ENCODE assay signal across 8 mouse cellular contexts in the genomic region with DNA sequence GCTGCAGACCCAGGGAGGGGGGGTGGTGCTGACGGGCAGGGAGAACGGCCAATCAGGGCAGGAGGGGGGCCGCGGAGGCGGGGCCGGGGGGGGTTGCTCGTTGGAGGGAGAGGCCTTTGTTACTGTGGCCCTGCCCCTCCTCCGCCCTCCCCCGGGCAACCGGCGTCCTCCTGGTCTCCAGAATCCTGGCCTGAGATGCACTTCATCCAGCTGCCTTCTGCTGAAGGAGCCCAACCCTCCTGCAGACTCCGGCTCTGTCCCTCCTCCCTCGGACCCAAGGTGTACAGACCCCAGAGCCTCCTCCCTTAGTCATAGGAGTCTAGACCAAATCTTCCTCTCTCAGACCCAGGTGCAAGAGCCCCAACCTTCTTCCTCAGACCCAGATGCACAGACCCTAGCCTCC. TPM values are rescaled to one million over a fixed set of nuclear protein-coding genes. Genes with fewer than 3 reads are reported as not detected.
DNase-seq lines count a peak whose midpoint lies in the region; ATAC-seq and TF ChIP-seq lines count a peak whose summit lies in the region.

No protein-coding gene starts in this region.

- DNase-seq in 3T3-L1 (ENCODE audit: low read depth, low spot score) (peak; percentile 48), NIH3T3 (ENCODE audit: low read depth) (peak; percentile 94)
- DNase-seq in embryo, embryonic 11 days: peak; percentile 84
- peak; percentile 23 to 30 for DNase-seq in heart, adult 2 months
- peak; percentile 58 to 75 for DNase-seq in layer of hippocampus, adult 18-20 months (ENCODE audit: low spot score in 2 of 2)
- DNase-seq in midbrain, embryonic 10.5 days (ENCODE audit: low spot score): peak; percentile 87
- peak; percentile 54 for DNase-seq in stomach, postnatal 0 days (ENCODE audit: low spot score)

- intact Hi-C loops in heart, adult 2 months (cut with DNase I): no loop called here

- peaks cover 3% of the 10 kb centered on the region; the same call in 1 of the 2 replicates for H3K27me3 ChIP-seq in heart, adult 2 months (ENCODE audit: control insufficient read depth, insufficient read depth, low read length)
- H3K27me3 ChIP-seq in midbrain, embryonic 10.5 days (ENCODE audit: low read depth, poor library complexity, severe bottlenecking): peaks cover 21% of the 10 kb centered on the region
- no peaks in the 10 kb centered on the region for H3K27me3 ChIP-seq in stomach, postnatal 0 days (ENCODE audit: control insufficient read depth, insufficient read depth, low read length)

- TF ChIP-seq CTCF in heart, adult 2 months (IDR thresholded peaks at IDR 0.05): no peak
- no peak for TF ChIP-seq CTCF in stomach, postnatal 0 days (IDR thresholded peaks at IDR 0.05; ENCODE audit: low read depth)

- TF ChIP-seq POLR2A in heart, adult 2 months (IDR thresholded peaks at IDR 0.05; ENCODE audit: insufficient read depth, low read depth, low read length): no peak

- ATAC-seq in stomach, postnatal 0 days (ENCODE audit: low FRiP score, low TSS enrichment): peak; percentile 60; the same call in 1 of the 2 replicates
- ATAC-seq in inflammation-experienced regulatory T-cells, adult 6 months: no peak

- H3K9me3 ChIP-seq in midbrain, embryonic 10.5 days (replicated peaks): no peaks in the 10 kb centered on the region
- no peaks in the 10 kb centered on the region for H3K9me3 ChIP-seq in stomach, postnatal 0 days (ENCODE audit: control insufficient read depth, low read length)

- no peak overlapping the region for H3K4me3 ChIP-seq in heart, adult 2 months
- H3K4me3 ChIP-seq in midbrain, embryonic 10.5 days: peak overlapping the region; percentile 79
- H3K4me3 ChIP-seq in stomach, postnatal 0 days (ENCODE audit: low read depth, low read length): peak overlapping the region; percentile 41

- no peaks in the 10 kb centered on the region for H3K36me3 ChIP-seq in heart, adult 2 months (ENCODE audit: control insufficient read depth, insufficient read depth, low read length)
- no peaks in the 10 kb centered on the region for H3K36me3 ChIP-seq in midbrain, embryonic 10.5 days
- H3K36me3 ChIP-seq in stomach, postnatal 0 days (ENCODE audit: control insufficient read depth, insufficient read depth, low read length): no peaks in the 10 kb centered on the region

- no peak overlapping the region for H3K9ac ChIP-seq in heart, adult 2 months (ENCODE audit: low read depth, low read length)
- H3K9ac ChIP-seq in stomach, postnatal 0 days (ENCODE audit: low read length): no peak overlapping the region; the same call in 1 of the 2 replicates

- 3% methylated on average over 9 of the region's 13 CpGs for WGBS in heart, adult 2 months
- WGBS in midbrain, embryonic 10.5 days: under 1% methylated on average over 13 of the region's 13 CpGs
- WGBS in stomach, postnatal 0 days: 0% methylated on average over 8 of the region's 13 CpGs

- peak overlapping the region; percentile 65 for H3K4me2 ChIP-seq in stomach, postnatal 0 days (replicated peaks; ENCODE audit: low read depth)

- no peaks in the 10 kb centered on the region for H3K4me1 ChIP-seq in heart, adult 2 months (ENCODE audit: control insufficient read depth, insufficient read depth, low read length)
- H3K4me1 ChIP-seq in midbrain, embryonic 10.5 days: peaks cover 29% of the 10 kb centered on the region
- no peaks in the 10 kb centered on the region for H3K4me1 ChIP-seq in stomach, postnatal 0 days (replicated peaks; ENCODE audit: control insufficient read depth, insufficient read depth)

- no peak overlapping the region for H3K27ac ChIP-seq in heart, adult 2 months
- peak overlapping the region; percentile 93 for H3K27ac ChIP-seq in midbrain, embryonic 10.5 days (replicated peaks)
- H3K27ac ChIP-seq in stomach, postnatal 0 days (replicated peaks): no peak overlapping the region

- TF ChIP-seq EP300 in heart, adult 2 months (IDR thresholded peaks at IDR 0.05; ENCODE audit: insufficient read depth, low read depth, low read length): no peak
- TF ChIP-seq EP300 in stomach, postnatal 0 days (optimal IDR thresholded peaks at IDR 0.05): no peak

- H3K79me2 ChIP-seq in heart, adult 2 months (replicated peaks; ENCODE audit: control insufficient read depth, insufficient read depth, low read length): no peaks in the 10 kb centered on the region

RNA-seq across cellular contexts. Expression of gene Iglon5, which starts 0.3 kb away (rescaled TPM):
- total RNA-seq in heart, adult 2 months (2021): under 1 TPM; 0.14 to 0.16 TPM
- polyA plus RNA-seq in heart, adult 2 months (2012; rRNA removed): 0.56 and 0.78 TPM in 2 replicates
- 10 to 100 TPM; 21.4 to 23.2 TPM for total RNA-seq in layer of hippocampus, adult 18-20 months (2021)
- 0.70 and 2.0 TPM in 2 replicates for polyA plus RNA-seq in midbrain, embryonic 10.5 days (2016; fragmentation: Nextera tagmentation; extraction: Ambion mirVana)
- 0.34 and 0.35 TPM in 2 replicates for polyA plus RNA-seq in stomach, postnatal 0 days (2015; fragmentation: Nextera tagmentation; extraction: Ambion mirVana)
- polyA plus RNA-seq in inflammation-experienced regulatory T-cells, adult 6 months (2017; shearing (Covaris generic)): under 1 TPM in 2 of 3 experiments, not detected in 1; 0.15 to 0.36 TPM

RNA-seq across cellular contexts. Expression of gene 4931406B18Rik, which starts 15.6 kb away (rescaled TPM):
- not detected for total RNA-seq in heart, adult 2 months (2021)
- polyA plus RNA-seq in heart, adult 2 months (2012; rRNA removed): not detected in 2 replicates
- not detected for total RNA-seq in layer of hippocampus, adult 18-20 months (2021)
- not detected in 2 replicates for polyA plus RNA-seq in midbrain, embryonic 10.5 days (2016; fragmentation: Nextera tagmentation; extraction: Ambion mirVana)
- 0.02 TPM in 1 of 2 replicates, not detected in the other for polyA plus RNA-seq in stomach, postnatal 0 days (2015; fragmentation: Nextera tagmentation; extraction: Ambion mirVana)
- polyA plus RNA-seq in inflammation-experienced regulatory T-cells, adult 6 months (2017; shearing (Covaris generic)): not detected

RNA-seq across cellular contexts. Expression of gene Vsig10l, which starts 27.2 kb away (rescaled TPM):
- 1 to 10 TPM; 1.0 to 1.1 TPM for total RNA-seq in heart, adult 2 months (2021)
- polyA plus RNA-seq in heart, adult 2 months (2012; rRNA removed): 3.0 TPM in 2 replicates
- 1 to 10 TPM; 2.6 to 2.7 TPM for total RNA-seq in layer of hippocampus, adult 18-20 months (2021)
- polyA plus RNA-seq in midbrain, embryonic 10.5 days (2016; fragmentation: Nextera tagmentation; extraction: Ambion mirVana): 2.2 and 3.6 TPM in 2 replicates
- 36.1 and 40.5 TPM in 2 replicates for polyA plus RNA-seq in stomach, postnatal 0 days (2015; fragmentation: Nextera tagmentation; extraction: Ambion mirVana)
- polyA plus RNA-seq in inflammation-experienced regulatory T-cells, adult 6 months (2017; shearing (Covaris generic)): 1 to 10 TPM; 2.4 to 6.8 (median 2.9) TPM

RNA-seq across cellular contexts. Expression of gene Gm45233, which starts 46.3 kb away (rescaled TPM):
- under 1 TPM; 0.73 to 0.82 TPM for total RNA-seq in heart, adult 2 months (2021)
- polyA plus RNA-seq in heart, adult 2 months (2012; rRNA removed): 2.2 and 4.7 TPM in 2 replicates
- 1 to 10 TPM in 1 of 2 experiments, under 1 TPM in 1; 0.82 to 1.1 TPM for total RNA-seq in layer of hippocampus, adult 18-20 months (2021)
- not detected in 2 replicates for polyA plus RNA-seq in midbrain, embryonic 10.5 days (2016; fragmentation: Nextera tagmentation; extraction: Ambion mirVana)
- 0.34 and 0.46 TPM in 2 replicates for polyA plus RNA-seq in stomach, postnatal 0 days (2015; fragmentation: Nextera tagmentation; extraction: Ambion mirVana)
- polyA plus RNA-seq in inflammation-experienced regulatory T-cells, adult 6 months (2017; shearing (Covaris generic)): not detected

RNA-seq across cellular contexts. Expression of gene Etfb, which starts 46.3 kb away (rescaled TPM):
- 1,000 to 10,000 TPM; 1,250 to 1,384 TPM for total RNA-seq in heart, adult 2 months (2021)
- 731 and 1,097 TPM in 2 replicates for polyA plus RNA-seq in heart, adult 2 months (2012; rRNA removed)
- total RNA-seq in layer of hippocampus, adult 18-20 months (2021): 10 to 100 TPM; 72.8 to 74.5 TPM
- 246 and 264 TPM in 2 replicates for polyA plus RNA-seq in midbrain, embryonic 10.5 days (2016; fragmentation: Nextera tagmentation; extraction: Ambion mirVana)
- polyA plus RNA-seq in stomach, postnatal 0 days (2015; fragmentation: Nextera tagmentation; extraction: Ambion mirVana): 513 and 521 TPM in 2 replicates
- polyA plus RNA-seq in inflammation-experienced regulatory T-cells, adult 6 months (2017; shearing (Covaris generic)): 100 to 1,000 TPM; 173 to 290 (median 214) TPM

Comparison
In these comparisons a context has a peak if more than half of its experiments do, and no peak if none do; other contexts are left out.
1. DNase-seq: peak in every context shown above with its lines; median percentile 94 in NIH3T3; 87 in midbrain, embryonic 10.5 days; 84 in embryo, embryonic 11 days; 66 in layer of hippocampus, adult 18-20 months; 54 in stomach, postnatal 0 days; 48 in 3T3-L1; 26 in heart, adult 2 months.